Mouse (Mus musculus): ENCODE measurements around the gene Sowahb.

DNA sequence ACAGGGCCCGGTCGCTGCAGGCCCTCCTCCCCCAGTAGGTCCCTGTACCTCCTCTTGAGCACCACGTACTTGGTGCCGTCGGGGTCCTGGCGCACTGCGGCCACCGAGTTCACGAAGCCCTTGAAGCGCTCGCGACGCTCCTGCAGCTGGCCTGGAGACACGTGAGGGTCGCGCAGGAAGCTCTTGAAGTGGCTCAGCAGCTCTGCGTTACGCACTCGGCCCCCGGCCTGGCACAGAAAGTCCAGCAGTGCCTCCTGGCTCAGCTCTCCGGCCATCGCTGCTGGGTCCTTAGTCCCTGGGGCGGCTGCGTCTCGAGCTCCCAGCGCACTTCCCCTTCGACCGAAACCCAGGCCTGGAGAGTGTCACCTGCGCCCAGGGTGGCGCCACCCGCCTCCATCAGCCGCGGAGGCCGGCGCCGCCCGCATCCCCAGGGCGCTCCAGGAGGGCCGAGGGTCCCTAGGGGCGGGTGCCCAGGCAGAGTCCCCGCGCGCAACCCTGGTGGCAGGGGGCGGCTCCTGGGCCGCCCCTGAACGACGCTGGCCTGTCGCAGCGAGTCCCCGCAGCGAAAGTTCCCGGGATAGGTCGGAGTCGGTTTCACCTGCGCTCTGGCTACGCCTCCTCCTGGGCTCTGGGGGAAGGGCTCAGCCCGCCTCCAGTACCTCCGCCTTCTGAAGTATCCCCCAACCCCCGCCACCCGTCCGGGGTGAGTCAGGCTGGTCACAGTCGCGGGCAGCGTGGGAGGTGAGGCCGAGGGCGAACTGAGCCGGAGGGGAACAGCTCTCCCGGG lies at the start of gene Sowahb:
- no peak for TF ChIP-seq POLR2A (IDR thresholded peaks at IDR 0.05; ENCODE audit: low read depth, low read length)
- no peak for TF ChIP-seq CTCF (IDR thresholded peaks at IDR 0.05; ENCODE audit: borderline replicate concordance, insufficient read depth, low read length)
